Mouse (Mus musculus) brain, embryonic 14.5 days (tissue): ENCODE measurements around the gene Pde4dip. TPM values are rescaled to one million over a fixed set of nuclear protein-coding genes. Genes with fewer than 3 reads are reported as not detected.

Experiments used
- DNase-seq: peaks from one replicate; pipeline ENCODE4 v3.0.0-alpha.2; 2011; ENCODE audit warnings: low read depth
- CTCF ChIP-seq: fragments of 200-500 bp; IDR thresholded peaks from 2 replicates; pipeline ENCODE4 v1.5.1; 2012; ENCODE audit warnings: inconsistent platforms, mild to moderate bottlenecking, moderate library complexity, borderline replicate concordance; ENCODE audit not compliant: insufficient read depth, insufficient read length; ENCODE audit errors: extremely low read depth
- POLR2A ChIP-seq: fragments of 200-500 bp; IDR thresholded peaks from 2 replicates; pipeline ENCODE4 v1.6.1; 2012; ENCODE audit warnings: mild to moderate bottlenecking, inconsistent platforms, borderline replicate concordance; ENCODE audit not compliant: poor library complexity, insufficient read depth, insufficient read length, severe bottlenecking; ENCODE audit errors: extremely low read depth
- polyA plus RNA-seq: library from polyadenylated mRNA; depleted of rRNA; stranded (reverse); fragments of >200 nt; gene quantifications from 2 replicates; pipeline ENCODE4 v1.2.3, GENCODE M21; 2012

The Pde4dip gene
- polyA plus RNA-seq, 1 experiment: 69.0 TPM

DNA sequence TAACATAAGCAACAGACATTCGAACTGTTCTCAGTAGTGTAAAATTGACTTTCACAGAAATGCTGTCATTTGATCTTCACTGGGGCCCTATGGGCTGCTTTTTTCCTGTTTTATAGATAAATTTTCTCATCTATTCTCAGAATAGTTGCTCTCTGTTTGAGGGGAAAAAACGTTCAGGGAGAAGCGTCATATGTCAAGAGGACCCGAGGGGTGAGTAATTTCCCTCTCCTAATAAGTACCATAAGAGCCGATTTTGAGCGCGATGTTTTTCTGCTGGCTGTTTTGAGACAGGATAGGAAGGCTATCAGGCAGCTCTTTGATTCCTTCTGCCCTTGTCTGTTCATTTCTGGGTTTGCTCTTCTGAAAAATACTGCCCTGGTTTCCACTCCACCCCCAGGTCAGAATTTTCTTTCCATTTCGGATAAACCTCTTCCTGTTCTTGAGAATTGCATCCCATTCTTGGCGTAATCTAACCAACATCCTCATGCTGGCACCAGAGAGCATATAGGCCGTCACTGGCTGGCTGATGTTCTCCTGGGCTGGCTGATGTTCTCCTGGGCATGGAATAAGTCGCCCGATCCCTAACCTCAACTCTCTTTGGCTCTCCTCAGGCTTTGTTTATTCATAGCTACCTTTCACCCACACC lies 41.8 kb upstream of the Pde4dip start:
- peak; percentile 12 for DNase-seq
- no peak for TF ChIP-seq POLR2A
- no peak for TF ChIP-seq CTCF

DNA sequence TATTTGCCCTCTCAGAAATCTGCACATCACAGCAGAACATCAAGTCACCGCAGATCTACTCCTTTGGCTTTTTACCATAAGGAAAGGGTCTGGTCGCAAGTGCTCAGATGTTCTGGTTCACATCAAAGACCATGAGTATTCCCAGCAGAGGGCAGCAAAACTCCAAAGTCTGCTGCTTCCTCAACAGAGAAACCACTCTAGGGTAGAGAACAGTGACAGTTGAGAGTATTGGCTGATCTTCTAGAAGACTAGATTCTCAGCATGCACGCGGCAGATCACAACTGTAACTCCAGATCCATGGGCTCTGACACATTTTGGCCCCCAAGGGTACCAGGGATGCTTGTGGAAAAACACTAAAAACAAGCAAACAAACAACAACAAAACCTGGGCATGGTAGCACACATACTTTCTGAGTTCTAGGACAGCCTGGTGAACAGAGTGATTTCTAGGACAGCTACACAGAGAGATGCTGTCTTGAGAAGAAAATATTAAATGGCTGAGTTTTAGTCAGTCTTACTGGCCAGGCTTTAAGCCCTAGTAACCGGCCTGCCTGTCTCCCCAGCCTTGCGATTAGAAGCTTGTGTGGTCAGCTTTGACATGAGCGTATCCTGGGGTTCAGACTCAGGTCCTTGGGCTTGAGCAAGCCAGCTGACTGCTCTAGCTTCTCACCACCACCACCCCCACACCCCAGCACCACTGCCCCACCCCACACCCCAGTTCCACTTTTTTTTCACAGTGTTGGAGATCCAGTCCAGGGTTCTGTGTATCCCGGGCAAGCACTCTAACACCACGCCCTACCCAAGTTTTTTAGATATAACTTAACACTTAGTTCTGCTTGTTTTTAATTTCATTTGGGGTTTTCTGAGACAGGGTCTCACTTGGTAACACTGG lies 40.7 kb upstream of the Pde4dip start:
- peak; percentile 80; the same call in 1 of the 2 replicates for TF ChIP-seq CTCF
- no peak for TF ChIP-seq POLR2A

DNA sequence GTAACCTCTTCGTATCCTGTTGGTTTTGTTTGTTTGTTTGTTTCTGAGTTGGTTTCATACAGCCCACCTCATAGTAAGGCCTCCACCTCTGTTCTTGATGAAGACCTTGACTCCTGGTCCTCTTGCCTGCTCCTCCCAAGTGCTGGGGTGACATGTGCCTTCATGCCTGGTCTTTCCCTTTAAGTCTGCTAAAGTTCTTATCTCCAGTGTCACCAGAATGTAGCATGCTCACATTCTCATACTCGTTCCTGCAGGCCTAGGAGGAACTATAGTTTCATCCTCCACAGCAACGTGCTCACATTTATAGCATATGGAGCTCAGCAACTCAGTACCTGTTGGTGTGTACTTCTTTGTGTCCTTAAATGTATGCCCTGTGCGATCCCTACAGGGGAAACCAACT lies 38.8 kb upstream of the Pde4dip start:
- no peak for DNase-seq
- no peak for TF ChIP-seq CTCF
- no peak for TF ChIP-seq POLR2A

More for the DNA sequence above, 40.7 kb upstream of the Pde4dip start:
- peak; percentile 94 for DNase-seq

DNA sequence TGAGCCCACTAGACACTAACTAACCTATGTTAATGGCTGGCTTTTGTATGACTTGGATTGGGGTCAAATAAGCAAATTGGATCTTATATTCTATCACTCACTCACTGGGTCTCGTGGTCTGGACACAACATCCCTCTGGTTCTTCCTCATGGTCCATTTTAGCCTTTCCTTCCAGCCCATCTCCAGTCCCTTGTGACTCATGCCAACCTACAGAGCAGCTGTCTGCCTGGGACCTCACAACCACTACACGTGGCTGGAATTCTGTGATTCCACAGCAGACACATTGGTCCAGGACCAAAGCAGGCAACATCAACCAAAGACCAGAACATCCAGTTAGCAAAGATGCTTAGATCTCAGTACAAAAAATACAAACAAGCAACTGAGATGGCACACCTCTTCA lies 36.7 kb upstream of the Pde4dip start:
- no peak for DNase-seq
- no peak for TF ChIP-seq POLR2A
- TF ChIP-seq CTCF: no peak

DNA sequence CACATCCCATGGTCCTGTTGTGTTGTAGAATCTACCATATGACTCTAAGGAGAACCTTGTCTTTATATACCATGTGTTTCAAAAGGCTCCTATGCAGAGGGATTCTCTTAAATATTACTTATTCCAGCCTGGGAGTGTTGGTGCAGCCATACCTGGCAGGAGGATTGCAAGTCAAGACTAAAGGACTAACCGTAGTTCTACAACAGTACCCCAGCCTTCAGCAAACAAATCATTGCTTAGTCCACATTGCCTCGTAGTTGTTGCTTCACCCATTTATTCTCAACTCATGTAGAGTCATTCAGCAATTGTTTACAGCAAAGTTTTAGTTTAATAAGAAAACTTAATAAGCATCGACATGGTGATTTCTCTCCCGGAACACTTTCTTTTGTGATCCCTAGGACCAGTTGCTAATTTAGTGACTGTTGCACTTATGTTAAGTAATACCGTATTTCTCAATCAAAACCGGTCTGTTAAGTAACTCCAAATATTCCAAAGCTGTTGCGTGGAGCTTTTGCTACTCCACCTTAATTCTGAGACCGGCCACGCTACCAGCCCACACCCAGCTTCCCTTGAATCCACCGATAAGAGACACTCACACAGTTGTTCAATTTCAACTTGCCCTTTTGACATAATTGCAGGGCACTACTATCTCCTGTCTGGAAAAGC lies 30.5 kb upstream of the Pde4dip start:
- TF ChIP-seq POLR2A: no peak
- TF ChIP-seq CTCF: no peak
- DNase-seq: no peak

DNA sequence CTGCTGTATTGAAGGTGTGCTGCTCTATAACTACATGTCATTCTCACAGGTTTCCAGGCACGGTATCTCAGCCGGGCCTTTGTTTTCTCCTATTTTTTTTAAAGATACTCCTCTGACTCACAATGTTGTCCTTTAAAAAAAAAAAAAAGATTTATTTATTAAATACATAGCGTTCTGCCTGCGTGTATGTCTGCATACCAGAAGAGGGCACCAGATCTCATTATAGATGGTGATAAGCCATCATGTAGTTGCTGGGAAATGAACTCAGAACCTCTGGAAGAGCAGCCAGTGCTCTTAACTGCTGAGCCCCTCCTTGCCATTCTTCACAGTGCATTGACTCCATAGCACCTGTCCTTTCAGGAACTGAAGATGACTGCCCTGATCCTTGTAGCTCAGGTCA lies 26.6 kb upstream of the Pde4dip start:
- TF ChIP-seq CTCF (peak; percentile 33; the same call in 1 of the 2 replicates), POLR2A (no peak)
- peak; percentile 37 for DNase-seq

DNA sequence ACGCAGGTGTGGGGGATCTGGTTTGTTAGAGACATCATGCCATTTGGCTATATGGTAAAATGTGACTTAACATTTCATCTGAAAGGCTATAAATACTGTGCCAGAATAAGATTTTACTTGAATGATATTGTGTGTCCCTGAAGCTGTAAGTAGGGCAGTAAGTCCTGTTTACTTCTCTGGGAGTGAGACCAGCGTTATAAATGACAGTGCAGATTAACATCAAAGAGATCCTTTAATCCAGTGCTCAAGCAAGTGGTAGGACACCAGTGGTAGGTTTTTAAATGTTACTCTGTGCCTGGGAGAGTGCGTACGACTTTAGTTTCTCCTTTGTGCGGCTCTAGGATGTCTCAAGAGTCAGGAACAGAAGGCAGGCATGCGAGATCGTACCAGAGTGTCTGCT lies 22.6 kb upstream of the Pde4dip start:
- no peak for DNase-seq
- TF ChIP-seq POLR2A (no peak), CTCF (no peak)

DNA sequence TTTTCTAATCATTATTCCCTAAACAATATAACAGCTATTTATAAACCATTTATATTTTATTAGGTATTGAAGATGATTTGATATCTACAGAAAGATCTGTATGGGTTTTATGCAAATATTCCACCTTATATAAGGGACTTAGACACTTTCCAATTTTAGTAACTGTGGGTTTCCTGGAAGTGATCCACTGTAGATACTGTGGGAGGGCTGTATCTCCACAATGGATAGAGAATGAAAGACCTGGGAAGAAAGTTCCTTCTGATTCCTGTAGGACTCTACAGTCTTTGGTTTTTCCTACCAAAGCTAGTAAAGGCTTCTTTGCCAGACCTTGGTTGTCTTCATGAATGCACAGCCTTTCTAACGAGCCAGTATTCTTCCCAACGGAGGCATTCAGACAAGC lies 21.2 kb upstream of the Pde4dip start:
- TF ChIP-seq POLR2A: no peak
- no peak for TF ChIP-seq CTCF
- DNase-seq: no peak

DNA sequence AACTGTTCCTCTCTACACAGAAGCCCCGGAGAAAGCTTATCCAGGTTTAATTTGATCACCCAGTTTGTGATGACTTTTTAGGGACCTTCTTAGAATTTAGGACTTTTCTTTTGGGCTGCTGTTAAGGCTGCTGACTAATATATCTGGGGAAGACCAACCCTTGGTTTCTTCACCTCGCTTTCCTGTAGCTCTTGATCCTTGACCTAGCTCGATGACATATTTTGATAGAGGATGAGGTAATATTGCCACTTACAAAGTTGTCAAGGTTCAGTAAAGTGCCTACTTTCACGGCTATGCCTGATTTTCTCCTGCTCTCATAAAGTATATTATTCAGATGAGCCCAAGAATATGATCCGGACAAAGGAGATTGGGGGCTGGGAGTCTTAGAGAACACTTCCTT lies 13.1 kb upstream of the Pde4dip start:
- TF ChIP-seq POLR2A: no peak
- TF ChIP-seq CTCF: no peak
- no peak for DNase-seq

DNA sequence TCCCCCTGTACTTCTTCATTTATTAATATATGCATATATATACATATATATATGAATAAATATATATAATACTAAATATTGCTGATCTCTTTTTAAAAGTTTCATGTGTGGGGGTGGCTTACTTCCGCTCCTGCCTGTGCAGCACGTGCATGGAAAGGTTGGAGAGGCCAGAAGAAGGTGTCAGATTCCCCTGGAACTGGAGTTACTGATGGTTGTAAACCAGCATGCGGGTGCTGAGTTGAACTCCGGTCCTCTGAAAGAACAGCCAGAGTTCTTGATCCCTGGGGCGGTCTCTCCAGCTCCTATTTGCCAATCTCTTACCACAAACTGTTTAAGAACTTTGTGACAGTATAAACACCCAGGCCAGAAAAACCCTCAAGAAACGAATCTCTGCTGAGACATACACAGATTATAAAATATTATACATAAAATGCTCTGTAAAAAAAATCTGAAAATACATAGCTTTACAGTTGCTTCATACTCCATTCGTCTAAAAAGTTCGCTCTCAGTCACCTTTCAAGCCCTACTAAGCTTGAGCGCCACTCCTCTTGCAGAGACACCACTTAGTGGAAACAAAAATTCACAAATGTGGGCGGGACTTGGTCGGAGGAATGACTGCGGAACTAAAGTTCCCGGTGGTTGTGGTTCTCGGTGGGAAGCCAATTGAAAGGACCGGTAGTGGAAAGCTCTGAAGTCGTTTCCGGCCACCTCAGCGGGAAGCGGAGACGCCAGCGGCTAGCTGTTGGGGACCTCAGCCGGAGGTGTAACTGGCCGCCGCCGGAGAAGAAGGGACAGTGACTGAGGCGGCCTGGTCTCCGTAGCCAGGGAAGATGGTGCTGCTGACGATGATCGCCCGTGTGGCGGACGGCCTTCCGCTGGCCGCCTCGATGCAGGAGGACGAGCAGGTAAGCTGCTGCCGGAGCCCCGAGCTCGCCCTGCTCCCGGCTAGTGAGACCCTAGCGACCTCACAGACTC lies 12.3 kb upstream of the Pde4dip start, which contains the start of gene Sec22b:
Sec22b (plus strand) TSS at position 675 of the 975 bp plus-strand sequence.
- no peak for TF ChIP-seq CTCF
- TF ChIP-seq POLR2A: peak; percentile 72; the same call in 1 of the 2 replicates
- peak; percentile 97 for DNase-seq

DNA sequence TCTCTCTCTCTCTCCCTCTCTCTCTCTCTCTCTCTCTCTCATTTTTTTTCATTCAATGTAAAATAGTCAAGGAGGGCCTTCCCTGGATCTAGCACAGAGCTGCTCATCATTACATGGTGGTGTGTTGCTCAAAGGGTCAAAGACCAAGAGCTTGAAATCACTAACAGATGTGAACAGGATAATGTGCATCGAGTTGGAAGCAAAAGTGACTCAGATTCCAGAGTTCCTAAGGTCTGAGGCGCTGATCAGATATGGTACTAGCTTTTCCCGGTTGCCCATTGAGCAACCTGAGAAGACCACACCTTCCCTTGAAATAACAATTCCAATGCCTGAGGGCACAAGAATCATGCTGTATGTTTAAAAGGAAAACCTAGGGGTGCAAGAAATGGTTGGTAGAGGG lies 9.9 kb upstream of the Pde4dip start:
- DNase-seq: no peak
- TF ChIP-seq POLR2A (no peak), CTCF (no peak)
